Mouse (Mus musculus) gastrocnemius, postnatal 36 days (tissue): ENCODE measurements around the gene Ppp1ca. TPM values are rescaled to one million over a fixed set of nuclear protein-coding genes. Genes with fewer than 3 reads are reported as not detected.

ENCODE experiments used
- DNase-seq, 2 experiments: peaks; one replicate each; pipeline ENCODE4 v3.0.0; 2022
- intact Hi-C: fragments of 180-260 bp; cut with DNase I; formaldehyde crosslinking; loops from one replicate; pipeline ENCODE4 v1.15.1; 2025
- total RNA-seq, 2 experiments: library from RNA; stranded (reverse); gene quantifications; 2 replicates each; pipeline ENCODE4 v1.2.3; 2021

The Ppp1ca gene
- total RNA-seq, 2 experiments from 2014 or later, result 196 to 211 TPM

DNA sequence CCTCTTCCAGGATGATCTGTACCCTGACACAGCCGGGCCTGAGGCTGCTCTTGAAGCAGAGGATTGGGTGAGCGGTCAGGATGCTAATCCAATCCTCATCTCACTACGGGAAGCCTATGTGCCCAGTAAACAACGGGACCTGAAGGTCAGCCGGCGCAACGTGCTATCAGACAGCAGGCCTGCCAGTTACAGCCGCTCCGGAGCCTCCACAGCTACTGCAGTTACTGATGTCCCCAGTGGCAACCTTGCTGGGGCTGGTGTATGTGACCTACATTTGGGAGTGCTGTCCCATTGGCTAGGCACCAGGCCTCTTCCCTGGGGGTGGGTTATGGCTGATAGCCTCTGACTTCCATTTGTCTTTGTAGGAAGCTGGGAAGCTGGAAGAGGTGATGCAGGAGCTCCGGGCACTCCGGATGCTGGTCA is 38.6 kb upstream of the Ppp1ca start, which contains the start of gene Ptprcap:
Gene Ptprcap (plus strand): TSS at position 373 of the 423 bp plus-strand sequence.
- no peak for DNase-seq
- intact Hi-C loops, result no loop called here

DNA sequence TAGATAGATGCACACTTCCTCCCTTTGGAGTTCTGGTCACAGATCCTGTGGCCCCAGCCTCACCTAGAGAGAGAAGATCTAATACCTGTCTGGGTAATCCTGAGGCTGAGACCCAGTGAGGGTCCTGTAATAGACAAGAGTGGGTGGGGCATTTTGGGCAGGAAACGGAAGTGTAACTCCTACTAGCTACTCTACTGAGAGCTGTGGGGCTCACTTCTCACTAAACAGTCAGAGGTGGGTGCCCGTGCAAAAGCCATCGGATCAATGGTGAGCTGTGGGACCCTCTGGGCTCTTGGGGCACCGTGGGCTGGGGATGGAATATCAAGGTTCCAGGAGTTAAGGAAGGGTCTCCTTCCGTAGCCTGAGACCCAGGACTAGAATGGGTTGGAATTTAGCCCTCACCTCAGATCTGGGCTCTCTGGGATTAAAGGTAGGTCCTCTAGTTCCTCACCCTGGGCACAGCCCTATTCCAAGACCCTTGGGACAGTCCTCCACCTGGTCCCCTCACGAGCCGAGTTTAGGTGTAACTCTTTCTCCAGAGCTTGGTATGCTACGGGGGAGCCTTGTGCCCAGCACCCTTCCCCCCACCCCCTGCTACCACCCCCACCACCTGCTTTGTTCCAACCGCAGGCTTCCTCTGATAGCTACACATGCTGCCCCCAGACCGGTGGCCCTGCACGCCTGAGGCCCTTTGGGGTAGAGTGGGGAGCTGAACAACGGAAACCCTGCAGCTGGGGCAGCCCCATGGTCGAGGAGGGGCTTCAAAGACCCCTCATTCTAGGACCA is 37.2 kb upstream of the Ppp1ca start:
- peak in 1 of 2 experiments; percentile 11 for DNase-seq
- intact Hi-C loops, result no loop called here

DNA sequence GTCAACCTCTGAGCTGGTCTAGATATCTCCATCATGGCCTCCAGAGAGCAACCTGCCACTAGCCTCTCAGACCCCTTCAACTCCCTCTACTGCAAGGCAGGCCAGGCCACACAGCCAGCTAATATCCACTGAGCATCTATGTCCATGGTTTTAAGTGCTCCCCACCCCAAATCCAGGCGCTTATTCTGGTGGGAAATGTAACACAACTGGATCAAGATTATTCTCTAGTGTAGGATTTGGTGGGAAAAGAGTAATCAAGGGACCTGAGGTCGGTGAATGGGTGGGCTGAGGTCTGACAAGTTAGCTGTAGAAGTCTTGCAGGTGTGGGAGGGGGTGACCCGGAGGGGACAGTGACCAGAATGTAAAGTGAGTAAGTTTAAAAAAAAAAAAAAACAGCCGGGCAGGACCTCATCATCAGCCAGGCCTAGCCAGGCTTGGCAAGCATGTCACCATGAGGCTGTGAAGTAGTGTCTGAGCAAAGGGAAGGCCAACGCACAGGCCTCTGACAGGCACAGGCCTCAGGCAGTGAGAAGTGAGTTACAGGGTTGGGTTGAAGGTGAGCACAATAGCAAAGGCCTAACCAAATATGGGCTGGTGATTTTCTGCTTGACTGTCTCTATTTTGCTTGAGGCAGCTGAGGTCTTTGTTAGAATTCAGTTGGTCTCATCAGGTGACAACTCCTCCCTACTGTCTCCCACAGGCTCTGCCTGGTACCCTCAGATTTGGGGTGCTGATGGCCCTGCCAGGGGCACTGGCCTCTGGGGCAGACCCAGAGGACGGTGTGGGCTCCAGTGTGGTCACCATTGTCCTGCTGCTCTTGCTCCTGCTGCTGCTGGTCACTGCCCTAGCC is 36.4 kb upstream of the Ppp1ca start:
- peak in 1 of 2 experiments; percentile 13 for DNase-seq
- intact Hi-C loops, result no loop called here

DNA sequence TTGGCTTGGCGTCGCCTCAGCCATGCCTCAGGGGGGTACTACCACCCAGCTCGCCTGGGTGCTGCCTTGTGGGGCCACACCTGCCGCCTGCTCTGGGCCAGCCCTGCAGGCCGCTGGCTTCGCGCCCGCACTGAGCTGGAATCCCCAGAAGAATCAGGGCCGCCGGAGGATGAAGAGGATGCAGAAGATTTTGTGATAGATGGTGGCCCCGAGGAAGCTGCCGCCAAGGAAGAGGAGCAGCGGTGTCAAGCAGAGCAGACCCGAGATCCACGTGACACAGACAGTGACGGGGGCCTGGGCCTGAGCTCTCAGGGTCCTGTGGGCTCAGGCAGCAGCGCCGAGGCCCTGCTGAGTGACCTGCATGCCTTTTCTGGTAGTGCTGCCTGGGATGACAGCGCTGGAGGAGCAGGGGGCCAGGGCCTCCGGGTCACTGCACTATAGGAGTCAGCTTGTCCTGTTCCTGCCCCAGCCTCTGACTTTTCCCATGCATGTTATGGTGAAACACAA is 35.7 kb upstream of the Ppp1ca start:
- intact Hi-C loops, result no loop called here

DNA sequence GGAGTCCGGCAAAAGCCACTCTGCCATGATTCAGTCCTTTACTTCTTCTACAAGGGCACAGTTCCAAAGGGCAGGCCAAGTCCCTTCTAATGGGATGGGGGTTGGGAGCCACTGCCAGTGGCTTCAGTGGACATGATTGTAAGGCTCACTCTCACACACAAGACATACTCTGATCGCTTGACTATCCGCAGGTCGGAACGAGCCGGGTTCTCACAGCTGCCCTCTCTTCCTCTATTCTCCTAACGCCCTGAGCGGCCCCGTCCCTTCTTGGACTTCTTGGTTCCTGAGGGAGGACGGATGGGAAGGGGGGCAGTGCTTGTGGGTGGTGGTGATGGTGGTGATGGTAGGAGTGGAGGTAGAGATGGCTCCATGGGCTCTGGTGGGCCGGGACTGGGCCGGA is 35.1 kb upstream of the Ppp1ca start:
- intact Hi-C loops, result no loop called here
- no peak for DNase-seq

More for the DNA sequence above, 35.7 kb upstream of the Ppp1ca start:
- DNase-seq, result no peak

DNA sequence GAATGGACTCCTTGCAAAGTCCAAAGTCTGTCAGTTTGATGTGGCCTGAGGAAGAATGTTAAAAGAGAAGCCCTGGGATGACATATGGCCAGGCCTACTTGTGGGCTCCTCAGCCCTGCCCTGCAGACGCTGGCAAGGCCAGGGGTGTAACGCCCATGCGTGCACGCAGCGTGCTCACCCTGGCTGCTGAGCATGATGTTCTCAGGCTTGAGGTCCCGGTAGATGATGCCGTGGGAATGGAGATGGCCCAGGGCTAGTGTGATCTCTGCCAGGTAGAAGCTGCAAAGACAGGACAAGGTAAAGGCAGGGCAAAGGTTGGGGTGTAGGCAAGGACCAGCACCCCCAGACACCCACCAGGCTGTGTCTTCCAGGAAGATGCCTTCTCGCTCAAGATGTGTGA is 32.8 kb upstream of the Ppp1ca start:
- intact Hi-C loops, result no loop called here
- DNase-seq, result no peak

DNA sequence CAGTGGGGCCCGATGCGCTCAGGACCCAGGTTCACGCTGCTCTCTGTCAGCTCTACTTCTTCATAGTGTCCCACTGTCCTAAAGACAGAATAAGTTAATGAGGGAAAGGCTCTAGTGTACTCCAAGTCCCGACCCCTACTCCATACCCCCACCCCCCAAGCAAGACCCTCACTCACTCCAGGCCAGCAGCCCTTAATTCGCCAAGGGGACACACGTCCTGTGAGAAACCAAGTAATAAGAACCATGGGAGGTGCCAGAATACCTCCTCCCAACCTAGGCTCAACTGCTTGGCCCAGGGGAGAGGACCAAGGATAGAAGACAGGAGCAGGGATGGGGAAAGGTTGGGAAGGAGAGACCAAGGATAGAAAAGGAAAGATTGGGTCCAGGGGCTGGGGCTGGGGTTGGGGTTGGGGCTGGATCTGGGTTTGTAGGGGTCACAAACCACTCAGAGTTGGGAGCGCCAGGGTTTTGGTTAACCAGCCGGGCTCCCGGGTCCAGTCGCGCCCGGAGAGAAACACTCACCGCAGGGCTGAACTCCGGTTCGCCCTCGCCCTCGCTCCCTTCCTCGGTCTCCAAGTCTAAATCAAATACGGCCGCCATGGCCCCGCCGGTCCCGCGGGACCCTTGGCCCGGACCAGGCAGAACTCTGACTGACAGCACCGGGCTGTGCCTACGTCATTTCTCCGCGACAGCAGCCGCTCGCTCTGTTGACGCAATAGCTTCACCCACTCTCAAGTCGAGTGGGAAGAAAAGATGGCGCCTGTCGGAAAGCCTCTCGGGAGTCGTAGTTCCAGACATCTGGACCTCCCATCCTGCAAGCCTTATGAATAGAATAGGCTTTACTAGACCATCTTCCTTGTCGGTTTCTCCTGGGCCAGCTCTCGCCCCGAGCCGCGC is 29.0 kb upstream of the Ppp1ca start, which contains the start of gene Rps6kb2:
Gene Rps6kb2 (minus strand): TSS at position 709 of the 897 bp plus-strand sequence.
- peak; percentile 93 for DNase-seq
- intact Hi-C loops, result no loop called here

DNA sequence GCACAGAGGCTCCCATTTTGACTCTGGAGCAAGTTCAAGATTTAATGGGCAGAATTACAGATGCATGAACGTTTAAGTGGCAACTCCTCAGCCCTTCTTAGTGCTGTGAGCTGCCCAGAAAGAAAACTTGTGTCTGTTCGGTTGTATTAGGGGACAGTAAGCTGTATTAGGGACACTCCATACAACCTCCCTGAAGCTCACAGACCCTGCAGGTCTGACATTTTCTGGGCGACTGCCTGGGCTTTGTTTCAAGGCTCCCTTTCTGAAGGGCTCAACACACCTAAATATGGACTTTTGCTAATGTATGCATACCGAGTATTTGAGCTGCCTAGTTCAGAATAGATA is 28.4 kb upstream of the Ppp1ca start:
- no peak for DNase-seq
- intact Hi-C loops, result no loop called here

DNA sequence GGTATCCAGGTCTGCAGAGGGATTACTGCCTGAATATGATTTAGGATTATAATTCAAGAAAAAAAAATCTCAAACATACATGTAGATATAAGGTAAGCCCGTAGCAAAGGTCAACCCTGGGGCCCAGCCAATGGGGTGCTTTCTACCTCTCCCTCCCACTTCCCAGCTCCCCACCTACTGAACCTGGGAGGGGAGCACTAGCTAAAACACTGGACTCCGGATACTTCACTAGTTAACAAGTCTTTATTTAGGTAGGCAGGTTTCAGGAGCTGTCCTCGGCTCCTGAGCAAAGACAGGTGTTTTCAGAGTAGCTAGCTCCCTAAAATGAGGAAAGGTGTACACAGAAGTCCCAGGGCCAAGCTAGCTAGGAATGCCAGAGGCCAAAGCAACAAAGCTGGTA is 27.8 kb upstream of the Ppp1ca start:
- intact Hi-C loops, result no loop called here
- DNase-seq, result no peak

DNA sequence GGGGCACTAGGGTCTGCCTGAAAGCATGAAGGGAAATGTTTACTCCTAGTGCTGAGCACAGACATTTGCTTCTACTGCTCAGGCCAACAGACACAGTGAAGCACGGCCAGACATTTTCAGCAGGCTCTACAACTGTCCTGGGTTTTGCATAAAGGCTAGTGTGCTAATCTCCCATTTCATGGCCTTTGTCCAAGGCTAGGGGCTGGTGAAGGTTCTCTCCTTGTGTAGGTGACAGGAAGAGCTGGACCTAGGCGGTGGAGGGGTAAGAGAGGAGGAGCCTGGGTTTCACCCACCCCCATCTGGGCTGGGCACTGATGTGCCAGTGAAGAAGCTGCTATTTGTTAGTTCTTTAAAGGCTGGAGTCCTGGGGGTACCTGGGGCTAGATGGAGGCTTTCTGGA is 27.1 kb upstream of the Ppp1ca start:
- DNase-seq, result no peak
- intact Hi-C loops, result no loop called here

DNA sequence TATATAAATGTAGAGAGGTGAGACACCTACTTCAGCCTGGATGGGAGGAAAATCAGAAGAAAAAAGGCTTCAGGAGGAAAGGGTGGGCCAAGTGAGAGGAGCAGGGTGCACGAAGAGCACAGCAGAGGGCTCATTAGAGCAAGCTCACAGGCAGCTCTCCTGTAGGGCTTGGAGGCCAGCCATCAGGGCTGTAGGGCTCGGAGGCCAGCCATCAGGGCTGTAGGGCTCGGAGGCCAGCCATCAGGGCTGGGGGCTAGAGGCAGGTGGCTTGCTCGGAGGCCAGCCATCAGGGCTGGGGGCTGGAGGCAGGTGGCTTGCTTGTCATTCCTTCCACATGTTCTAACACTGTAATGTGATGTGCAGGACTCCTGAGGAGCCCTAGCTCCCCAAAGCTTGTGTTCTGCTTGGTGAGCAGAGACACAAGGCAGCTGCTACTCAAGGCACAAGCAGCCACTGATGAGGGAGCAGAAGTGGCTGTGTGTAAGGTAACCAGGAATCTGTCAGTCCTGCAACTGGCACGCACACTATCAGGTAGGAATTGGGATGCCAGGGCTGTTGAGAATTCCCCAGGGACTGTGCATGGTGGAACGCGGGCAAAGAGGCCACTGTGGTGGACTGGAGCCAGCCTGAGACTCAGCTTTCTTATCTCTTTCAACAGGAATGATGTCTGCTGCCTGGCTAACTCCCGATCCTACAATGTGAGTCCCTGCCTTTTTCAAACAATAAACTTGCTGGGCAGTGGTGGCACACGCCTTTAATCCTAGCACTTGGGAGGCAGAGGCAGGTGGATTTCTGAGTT is 25.0 kb upstream of the Ppp1ca start:
- no peak for DNase-seq
- intact Hi-C loops, result no loop called here

DNA sequence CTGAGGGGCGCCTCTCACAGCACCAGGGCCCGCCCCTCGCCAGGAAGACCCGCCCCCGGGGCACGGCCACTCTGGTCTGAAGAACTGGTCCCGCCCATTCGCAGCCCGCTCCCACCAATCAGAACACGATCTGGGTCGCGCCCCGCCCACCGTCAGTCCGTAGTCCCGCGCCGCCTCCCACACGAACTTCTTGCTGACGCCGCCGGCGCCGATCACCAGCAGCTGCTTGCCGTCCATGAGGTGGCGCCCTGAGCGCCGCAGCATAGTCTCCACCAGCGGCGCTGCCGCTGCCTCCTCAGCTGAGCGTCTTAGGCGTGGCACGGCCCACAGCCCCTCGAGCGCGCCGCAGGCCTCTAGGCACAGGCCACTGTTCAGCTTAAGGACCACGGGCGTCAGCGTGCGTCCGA is 22.5 kb upstream of the Ppp1ca start:
- intact Hi-C loops, result loop anchor here (1.0 kb wide), 1 partner anchor 22 kb away; the partner anchor contains the start of gene Tbc1d10c

DNA sequence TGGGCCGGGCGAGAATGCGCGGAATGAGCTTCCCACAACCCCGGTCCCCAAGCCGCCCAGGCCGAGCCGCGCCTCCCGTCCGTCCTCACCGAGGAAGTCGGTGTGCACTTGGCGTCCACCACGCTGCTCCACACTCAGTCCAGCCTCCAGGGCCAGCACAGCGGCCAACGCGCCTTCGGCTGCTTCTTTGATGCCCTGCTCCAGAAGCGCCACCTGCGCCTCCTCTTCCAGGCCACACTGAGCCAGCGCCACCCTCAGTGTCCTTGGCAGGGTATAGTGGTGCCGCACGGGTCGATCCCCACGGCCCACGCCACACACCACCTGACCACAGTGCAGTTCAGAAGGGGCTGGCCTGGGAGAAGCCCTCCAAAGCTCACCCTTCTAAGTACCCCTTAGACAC is 22.1 kb upstream of the Ppp1ca start:
- no peak for DNase-seq
- intact Hi-C loops, result loop anchor here (1.0 to 5.0 kb wide), 2 partner anchors 21 to 57 kb away; partner anchors contain the start of gene Tbc1d10c

More for the DNA sequence above, 22.5 kb upstream of the Ppp1ca start:
- DNase-seq, result peak; percentile 99 to 100

DNA sequence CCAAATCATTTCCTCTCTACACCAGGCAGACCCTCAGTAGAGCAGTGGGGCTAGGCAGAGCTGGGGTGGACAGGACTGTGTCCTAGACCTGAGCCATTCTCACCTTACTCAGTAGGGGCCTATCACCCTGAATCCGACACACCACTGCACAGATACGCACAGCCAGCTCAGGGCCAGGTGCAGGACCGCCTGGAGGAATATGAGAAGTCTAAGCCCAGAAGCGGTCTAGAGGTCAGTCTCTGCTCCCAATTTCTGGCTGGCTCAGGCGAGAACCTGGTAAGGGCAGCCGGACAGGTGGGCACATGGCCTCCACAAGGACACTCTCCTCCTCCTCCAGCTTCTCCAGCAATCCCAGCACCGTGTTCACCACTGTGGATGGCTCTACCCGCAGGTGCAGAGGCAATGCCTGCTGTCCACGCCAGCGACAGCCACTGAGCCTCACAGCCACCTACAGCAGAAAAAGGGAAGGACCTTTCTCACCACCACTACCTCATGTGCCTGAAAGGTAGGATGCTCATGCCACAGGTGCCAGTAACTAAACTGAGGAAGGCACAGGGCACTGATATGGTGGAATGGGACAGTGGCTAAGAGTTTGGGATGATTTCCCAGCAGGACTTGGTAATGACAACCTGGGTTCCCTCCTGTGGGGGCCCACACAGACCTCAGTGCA is 21.0 kb upstream of the Ppp1ca start:
- intact Hi-C loops, result loop anchor here (5.0 kb wide), 1 partner anchor 56 kb away; no protein-coding TSS in a partner anchor
- DNase-seq, result no peak

DNA sequence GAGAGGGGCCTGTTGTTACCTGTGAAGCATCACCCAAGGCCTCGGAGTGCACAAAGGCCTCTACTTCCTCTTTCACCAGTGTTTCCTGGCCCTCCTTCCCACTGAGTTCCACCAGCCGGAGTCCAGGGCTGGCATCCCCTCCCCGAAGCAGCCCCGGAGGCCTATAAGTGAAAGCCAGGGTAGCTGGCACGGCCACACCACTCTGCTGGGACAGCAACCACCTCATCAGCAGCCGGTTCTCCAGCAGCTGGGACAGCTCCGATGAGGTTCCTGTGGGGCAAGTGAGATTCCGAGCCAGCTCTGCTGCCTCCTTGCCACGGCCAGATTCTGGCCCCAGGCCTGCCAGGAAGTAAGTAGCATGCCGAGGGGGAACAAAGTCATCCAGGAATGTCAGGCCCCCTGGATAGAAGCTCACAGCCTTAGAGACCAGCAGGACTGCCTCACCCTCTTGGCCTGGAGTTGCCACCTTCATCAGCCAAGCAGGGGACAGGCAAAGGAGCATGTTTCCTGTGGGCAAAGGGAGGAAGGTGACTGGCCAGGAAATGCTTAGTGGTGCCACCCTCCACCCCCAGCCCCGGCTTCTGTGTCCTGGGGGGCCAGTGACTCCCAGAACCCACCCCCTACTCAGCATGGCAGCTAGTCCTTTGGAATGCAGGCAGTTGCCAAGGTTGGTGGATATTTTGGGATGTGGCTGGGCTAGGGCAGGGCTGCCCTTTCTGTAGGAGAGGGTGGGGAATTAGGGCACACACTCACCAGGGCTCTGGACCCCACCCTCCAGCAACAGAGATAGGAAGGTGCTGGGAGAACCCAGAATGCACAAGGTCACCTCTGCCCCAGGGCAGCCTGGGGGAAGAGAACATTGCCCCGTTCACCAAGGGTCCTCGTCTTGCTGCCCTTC is 20.2 kb upstream of the Ppp1ca start:
- DNase-seq, result peak in 1 of 2 experiments; percentile 55
- intact Hi-C loops, result loop anchor here (5.0 kb wide), 1 partner anchor 56 kb away; no protein-coding TSS in a partner anchor

DNA sequence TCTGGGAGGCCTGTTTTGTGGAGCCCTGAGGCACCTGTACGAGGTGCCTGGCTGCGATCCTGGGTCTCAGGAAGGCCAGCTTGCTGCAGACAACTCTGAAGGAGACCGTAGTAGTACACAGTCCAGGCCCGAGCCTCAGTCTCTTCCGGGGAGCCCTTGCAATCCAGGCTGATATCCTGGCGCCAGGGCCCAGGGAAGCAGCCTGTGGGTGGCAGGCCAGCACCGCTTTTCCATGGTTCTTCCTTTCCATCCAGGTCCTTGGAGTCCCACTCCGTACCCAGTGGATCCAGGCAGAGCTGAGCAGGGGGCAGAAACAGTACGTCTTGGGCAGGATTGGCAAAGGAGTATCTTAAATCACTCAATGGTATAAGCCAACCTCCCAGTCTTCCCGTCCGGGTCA is 18.9 kb upstream of the Ppp1ca start:
- intact Hi-C loops, result loop anchor here (5.0 kb wide), 1 partner anchor 54 kb away; no protein-coding TSS in a partner anchor
- DNase-seq, result no peak

DNA sequence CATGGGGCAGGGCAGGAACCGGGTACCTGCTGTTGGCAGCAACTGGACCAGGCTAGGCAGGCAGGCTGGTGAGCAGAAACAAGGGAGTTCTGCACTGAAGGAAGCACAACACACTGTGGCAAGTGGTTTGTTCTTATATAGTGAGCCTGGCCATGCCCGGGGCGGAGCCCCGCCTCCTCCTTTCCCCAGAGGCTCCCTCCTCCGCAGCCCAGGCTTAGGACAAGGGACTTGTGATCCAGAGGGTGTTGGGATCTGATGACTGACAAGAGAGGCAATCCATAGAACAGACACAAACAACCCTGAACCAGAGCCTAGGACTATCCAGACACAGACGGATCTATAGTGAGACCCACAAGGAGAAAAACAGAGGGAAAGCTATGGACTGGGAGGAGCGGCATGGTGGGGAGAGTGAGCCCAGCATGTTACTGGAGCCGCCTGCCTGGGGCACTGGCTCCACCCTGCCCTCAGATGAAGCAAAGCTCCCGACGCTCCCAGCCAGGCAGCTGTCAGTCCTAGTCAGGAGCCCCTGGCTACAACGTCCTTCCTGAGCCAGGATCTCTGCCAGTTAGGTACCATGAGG is 16.4 kb upstream of the Ppp1ca start, which contains the start of gene Carns1:
Gene Carns1 (minus strand): TSS at position 112 of the 580 bp plus-strand sequence.
- intact Hi-C loops, result loop anchor here (2.0 kb wide), 1 partner anchor 13 kb away; no protein-coding TSS in a partner anchor
- DNase-seq, result peak in 1 of 2 experiments; percentile 47
